Mouse (Mus musculus): ENCODE measurements around the gene Lonrf2.

DNA sequence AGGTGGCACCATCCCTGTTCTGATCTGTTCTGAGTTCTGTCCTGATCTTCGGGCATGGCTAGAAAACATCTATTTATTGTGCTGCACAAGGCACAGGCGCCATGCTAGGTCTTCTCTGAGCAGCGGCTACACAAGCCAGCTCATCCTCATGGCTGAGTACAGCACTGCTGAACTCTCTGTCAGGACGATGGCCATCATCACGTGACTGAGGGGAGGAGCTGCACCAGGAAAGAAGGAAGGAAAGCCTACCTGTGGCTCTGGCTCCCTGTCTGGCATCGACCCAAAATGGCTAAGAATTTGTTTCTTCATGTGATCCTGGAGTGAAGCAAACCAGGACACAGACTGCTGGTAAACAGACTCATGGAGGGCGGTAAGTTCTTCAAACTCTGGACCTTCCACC, 36.1 kb downstream of the Lonrf2 start:
- TF ChIP-seq GATA1 (IDR thresholded peaks at IDR 0.05; ENCODE audit: low read length): no peak
- no peak for TF ChIP-seq TAL1 (IDR thresholded peaks at IDR 0.05; ENCODE audit: low read length)
